Mouse (Mus musculus) monocyte, adult 5-6 weeks (primary cell): Measurements from ENCODE around the gene Gm21958. TPM values are rescaled to one million over a fixed set of nuclear protein-coding genes. Genes with fewer than 3 reads are reported as not detected.

Experiments
- ATAC-seq: fragments of 153-309, 156-312 bp; replicated peaks from 2 replicates; pipeline ENCODE4 v1.8.0; 2017; ENCODE audit warnings: mild to moderate bottlenecking; ENCODE audit not compliant: low TSS enrichment, insufficient number of reproducible peaks, severe bottlenecking, poor library complexity, low FRiP score
- total RNA-seq: library from RNA; stranded (forward); fragments of 200-1000, 200-491, 200-594 nt; gene quantifications from 3 replicates; pipeline ENCODE4 v1.2.3, GENCODE M21; 2017

The Gm21958 gene
- not detected in 3 replicates for total RNA-seq

DNA sequence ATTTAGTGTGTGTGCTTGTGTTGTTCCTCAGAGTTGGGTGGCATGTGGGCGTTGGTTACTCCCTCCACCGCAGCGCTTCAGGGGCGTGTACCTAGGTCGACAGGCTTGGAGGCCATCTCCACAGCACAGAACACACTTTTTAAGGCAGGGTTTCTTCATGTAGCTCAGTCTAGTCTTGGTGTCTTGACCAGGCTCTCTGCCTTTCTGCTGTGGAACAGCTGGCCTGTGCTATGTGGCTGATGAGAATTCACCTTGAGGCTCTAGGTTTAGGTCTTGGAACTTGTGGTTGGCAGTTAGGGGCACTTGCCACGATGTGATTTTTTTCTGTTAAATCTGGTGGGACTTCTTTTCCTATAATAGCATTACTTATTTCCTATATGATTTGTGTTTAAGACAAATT lies at the start of gene Gm21958:
TSS of gene Gm21958 (minus strand) at position 101 of the 400 bp plus-strand sequence.
- ATAC-seq, result no peak

DNA sequence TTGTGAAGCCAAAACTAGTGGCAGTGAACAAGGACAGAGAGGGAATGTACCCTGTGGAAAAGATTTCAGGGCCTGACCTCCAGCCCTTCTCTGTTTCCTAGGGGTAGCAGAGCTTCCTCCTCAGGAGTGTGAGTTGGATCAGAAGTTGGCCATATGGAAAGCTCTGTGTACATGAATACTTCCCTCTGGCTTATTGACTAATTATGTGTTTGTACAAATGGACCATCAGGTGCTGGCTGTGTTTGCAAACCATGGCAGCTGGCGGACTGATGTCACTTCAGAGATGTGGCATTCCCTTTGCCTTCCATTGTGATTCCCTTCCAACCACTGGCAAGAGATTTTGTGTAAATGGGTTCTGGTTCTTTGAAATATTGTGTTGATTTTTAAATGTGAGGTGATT lies 47.1 kb upstream of the Gm21958 start:
- no peak for ATAC-seq

GRCm38 (mm10) chr3:54760321-54761115 lies 46.4 kb upstream of the Gm21958 start:
- no peak for ATAC-seq

DNA sequence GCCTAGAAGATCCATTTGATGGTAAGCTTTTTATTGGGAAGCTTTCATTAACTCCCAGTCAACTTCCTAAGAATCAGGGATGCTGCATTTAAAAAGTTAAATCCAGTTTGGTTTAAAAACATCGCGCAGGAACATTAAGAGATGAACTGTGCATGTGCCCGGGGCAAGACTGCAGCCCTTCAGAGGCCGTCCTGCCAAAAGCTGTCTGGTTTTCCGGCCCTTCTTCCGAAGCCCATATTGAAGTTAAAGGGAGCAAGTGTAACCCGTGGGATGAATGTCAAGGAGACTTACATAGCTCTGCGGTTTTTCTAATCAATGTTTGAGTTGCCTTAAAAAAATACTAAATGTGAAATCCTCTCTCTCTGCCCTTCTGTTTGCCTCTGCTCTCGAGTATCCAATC lies 45.1 kb upstream of the Gm21958 start:
- ATAC-seq, result no peak

DNA sequence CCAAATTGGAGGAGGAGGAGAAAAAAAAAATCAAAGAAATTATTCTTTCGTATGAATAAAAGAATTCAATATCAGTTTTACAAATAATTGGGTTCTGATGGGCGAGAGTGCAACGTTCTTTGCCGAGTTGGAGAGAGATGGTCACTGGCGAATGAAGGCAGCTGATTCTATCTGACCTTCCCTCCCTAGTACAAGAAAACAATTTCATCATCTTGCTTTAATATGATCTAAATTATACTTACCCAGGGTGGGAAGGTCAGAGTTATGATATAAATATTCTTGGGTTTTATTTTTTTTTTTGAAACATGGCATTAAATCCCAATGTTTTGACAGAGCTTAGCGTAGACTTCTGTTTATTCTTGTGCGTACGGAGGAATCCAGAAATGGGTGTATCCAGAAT lies 43.3 kb upstream of the Gm21958 start:
- ATAC-seq, result no peak

DNA sequence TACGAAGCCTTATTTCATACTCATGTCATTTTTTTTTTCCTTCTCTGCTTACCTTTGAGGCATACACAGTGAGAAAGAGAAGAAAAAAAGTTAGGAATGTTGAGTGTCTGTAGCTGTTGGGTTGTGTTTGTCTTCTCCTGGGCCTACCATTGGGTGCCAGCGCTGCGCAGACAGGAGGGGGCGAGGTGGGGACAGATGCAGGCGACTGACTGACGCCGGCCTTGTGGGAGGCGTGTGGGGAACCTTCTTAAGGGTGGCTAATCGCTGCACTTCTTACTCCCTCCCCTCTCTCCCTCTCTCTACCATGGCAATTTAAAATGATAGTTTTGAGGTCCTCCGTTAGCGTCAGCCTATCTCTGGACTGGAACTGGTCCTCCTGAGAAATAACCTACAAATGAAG lies 41.9 kb upstream of the Gm21958 start:
- no peak for ATAC-seq

- ATAC-seq, result no peak
Measured at GRCm38 (mm10) chr3:54755145-54756041, 41.2 kb upstream of the Gm21958 start, which contains the start of gene Smad9. TSS of gene Smad9 (plus strand) at chr3:54755582.

- no peak for ATAC-seq
Measured at GRCm38 (mm10) chr3:54753411-54753810, 39.3 kb upstream of the Gm21958 start.

DNA sequence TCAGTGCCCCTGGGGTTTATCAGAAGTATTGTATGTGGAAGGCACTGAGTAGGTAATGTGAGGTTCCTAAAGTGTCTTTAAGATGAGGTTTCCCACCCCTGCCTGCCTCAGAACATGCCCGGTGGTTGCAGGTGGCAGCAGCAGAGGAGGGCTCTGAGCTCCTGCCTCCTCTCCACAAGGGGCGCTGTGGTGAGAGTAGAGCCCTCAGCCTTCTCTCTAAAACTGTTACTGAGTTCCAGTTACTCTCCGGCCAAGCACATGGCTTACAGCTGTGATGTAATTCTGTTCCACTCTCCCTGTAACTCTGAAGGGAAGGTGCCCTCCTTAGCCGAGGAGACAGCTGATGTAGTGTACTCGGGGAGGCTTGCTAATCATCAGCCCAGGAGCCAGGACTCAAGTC lies 31.6 kb upstream of the Gm21958 start:
- no peak for ATAC-seq

GRCm38 (mm10) chr3:54741965-54742364 lies 27.8 kb upstream of the Gm21958 start:
- no peak for ATAC-seq

DNA sequence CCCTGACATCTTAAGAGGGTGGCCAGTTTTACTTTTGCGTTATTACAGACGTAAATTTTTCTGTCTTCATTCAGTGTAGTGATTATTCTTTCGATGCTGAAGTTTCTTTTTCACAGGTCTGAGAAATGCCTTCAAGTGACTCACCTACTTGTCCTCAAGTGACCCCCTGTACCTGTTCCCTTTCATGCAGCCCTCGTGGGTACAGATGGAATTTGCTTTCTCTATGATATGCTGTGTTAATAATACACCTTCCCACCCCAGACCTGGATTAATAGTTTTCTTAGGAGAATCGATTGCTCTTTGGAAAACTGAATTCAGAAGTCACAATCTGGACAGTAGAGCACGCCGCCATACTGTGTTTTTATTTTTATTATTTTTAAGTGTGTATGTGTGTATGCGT lies 23.2 kb upstream of the Gm21958 start:
- ATAC-seq, result no peak

DNA sequence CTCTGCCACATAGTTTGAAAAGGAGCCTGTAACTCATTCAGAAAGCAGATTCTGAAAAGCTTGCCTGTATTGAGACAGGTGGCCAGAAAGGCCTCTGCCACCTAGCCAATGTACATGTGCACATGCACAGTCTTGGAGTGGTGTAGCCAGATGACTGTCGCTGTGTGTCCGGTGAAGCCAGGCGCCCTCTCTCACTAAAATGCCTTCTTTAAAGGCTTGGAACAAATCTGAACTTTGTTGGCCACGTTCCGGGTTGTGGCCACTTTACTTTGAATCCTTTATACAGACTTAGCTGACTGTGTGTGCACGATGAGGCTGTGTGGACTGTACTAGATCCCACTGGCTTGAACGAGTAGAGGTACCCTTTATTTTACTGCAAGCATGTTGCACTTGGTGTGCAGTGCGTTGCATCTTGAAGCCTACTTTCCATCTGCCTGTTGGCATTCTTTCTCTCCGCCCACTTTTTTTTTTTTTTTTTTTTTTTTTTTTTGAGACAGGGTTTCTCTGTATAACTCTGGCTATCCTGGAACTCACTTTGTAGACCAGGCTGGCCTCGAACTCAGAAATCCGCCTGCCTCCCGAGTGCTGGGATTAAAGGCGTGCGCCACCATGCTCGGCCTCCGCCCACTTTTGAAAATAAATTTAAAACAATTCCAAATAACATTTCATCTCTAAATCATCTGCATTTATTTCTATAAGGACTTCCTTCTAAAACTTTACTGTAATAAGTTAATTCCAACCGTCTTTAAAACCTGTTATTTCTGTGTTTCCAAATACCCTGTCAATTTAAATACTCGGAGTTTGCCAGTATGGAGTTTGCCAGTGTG lies 22.2 kb upstream of the Gm21958 start:
- no peak for ATAC-seq

GRCm38 (mm10) chr3:54735247-54736046 lies 21.3 kb upstream of the Gm21958 start, which contains the start of the genes Exosc8 and Alg5:
TSS of gene Exosc8 (minus strand) at chr3:54735393.
TSS of gene Alg5 (plus strand) at chr3:54735539.
- ATAC-seq, result peak; percentile 46

DNA sequence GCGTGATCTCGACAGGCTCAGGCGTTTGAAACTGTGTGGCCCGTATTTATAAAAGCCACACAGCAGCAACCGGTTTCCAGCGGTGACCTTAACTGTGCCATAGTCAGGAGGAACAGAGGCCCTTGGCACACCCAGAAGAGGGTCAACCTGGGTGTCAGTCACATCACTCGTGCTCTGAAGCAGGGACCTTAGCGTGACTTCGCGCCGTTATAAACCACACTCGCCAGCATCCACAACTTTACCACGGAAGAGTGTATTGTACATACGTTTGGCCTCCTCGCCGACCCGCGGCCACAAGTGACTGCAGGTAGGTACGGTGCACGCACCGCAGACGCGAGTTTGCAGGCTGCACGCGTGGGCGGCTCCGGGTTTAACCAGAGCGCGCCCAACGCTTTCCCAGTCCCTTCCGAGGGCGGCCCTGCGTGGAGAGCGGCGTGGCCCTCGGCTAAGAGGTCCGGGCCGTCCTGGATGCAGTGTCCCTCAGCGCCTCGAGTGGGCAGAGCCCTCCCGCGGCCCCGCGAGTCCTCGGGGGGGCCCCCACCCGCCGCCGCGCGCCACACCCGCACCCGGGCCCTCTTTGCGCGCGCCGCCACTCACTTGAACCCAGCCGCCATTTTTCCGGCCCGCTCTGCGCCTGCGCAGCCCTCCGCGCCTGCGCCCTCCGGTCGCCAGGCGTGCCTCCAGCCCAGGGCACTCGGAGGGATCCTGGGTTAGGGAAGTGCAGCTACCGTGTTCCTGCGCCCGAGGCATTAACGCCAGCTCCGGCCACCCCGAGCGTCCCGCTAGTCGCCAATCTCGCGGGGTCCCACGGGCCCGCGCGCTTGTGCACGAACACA lies 20.5 kb upstream of the Gm21958 start:
- ATAC-seq, result peak; percentile 72

GRCm38 (mm10) chr3:54732371-54732770 lies 18.2 kb upstream of the Gm21958 start:
- no peak for ATAC-seq

DNA sequence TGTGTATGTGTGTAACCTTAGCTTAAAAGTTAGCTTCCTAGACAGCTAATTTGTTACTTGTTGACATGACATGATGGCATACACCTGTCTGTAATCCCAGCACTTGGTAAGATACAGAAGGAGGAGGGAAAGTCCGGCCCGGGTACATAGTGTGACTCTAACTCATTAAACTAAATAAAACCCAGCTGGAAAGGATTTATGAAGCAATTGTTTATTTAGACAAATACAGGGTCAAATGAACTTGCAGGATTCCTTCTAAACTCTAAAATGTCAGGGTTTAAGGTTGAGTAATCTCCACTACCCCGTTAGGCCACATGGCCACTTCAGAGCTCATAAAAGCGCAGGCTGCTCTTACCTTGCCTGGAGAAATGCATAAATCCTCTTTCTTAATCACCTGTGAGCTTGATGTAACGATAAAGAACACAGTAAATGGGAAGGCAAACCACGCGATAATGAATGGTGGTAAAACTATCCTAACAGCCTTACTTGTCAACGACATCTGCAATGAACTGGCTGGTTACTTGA lies 17.5 kb upstream of the Gm21958 start:
- no peak for ATAC-seq

- ATAC-seq, result no peak
Measured at GRCm38 (mm10) chr3:54728100-54728499, 13.9 kb upstream of the Gm21958 start.
